Mouse (Mus musculus) bone marrow macrophage, adult 2 months (primary cell): ENCODE measurements around the gene Chst3.
"Not testable (repeated sequence)": the region's sequence is repeated elsewhere in the genome, so short reads cannot be mapped to it uniquely, and the experiment has no call there.

Experiments
- CTCF ChIP-seq: IDR thresholded peaks from 2 replicates; pipeline ENCODE4 v1.5.1; 2012; ENCODE audit warnings: low read depth, mild to moderate bottlenecking, low read length, moderate library complexity
- POLR2A ChIP-seq: IDR thresholded peaks from 2 replicates; pipeline ENCODE4 v1.6.1; 2012; ENCODE audit warnings: mild to moderate bottlenecking, low read depth, low read length, borderline replicate concordance

DNA sequence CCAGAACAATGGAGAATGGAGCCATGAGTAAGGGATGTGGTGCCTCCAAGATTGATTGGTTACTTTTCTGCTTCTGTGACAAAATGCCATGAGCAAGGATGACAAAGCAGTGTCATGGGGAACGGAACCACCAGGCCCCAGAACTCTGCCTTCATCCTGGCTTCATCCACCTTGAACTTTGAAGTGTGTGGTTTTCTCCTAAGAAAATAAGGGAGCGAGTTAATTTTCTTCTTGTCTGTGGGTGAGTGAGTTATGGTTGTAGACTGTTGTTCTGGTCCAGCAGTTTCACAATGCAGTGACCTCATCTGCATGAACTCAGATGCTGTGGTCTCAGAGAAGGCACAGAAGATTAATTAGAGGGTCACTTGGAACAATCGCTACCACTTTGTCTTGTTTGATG, 29.3 kb upstream of the Chst3 start:
- not testable (repeated sequence) for TF ChIP-seq POLR2A, CTCF
